Mouse (Mus musculus) heart, adult 2 months (tissue): ENCODE results near the gene Mrpl38.

Experiments
- CTCF ChIP-seq: fragments of 200-600 bp; IDR thresholded peaks from 2 replicates; pipeline ENCODE4 v1.8.1; 2022; ENCODE audit warnings: antibody characterized with exemption, mild to moderate bottlenecking, moderate library complexity
- EP300 ChIP-seq: fragments of 200-500 bp; IDR thresholded peaks from 2 replicates; pipeline ENCODE4 v1.6.1; 2011; ENCODE audit warnings: low read depth, low read length, control low read depth; ENCODE audit not compliant: insufficient read depth
- POLR2A ChIP-seq: fragments of 200-500 bp; IDR thresholded peaks from 2 replicates; pipeline ENCODE4 v1.6.1; 2011; ENCODE audit warnings: mild to moderate bottlenecking, low read depth, low read length, control low read depth; ENCODE audit not compliant: insufficient read depth

DNA sequence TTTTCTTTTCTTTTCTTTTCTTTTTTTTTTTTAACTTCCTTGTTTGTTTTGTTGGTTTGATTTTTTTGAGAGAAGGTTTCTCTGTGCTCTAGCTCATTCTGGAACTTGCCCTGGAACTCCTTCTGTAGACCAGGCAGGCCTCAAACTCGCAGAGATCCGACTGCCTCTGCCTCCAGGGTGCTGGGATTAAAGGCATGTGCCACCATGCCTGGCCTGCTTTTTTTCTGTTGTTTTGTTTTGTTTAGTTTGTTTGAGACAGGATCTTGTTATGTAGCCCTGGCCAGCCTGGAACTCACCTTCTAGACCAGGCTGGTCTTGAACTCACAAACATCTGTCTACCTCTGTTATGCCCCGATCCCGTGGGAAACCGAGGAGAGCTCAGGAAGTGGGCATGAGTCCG, 49.1 kb downstream of the Mrpl38 start:
- TF ChIP-seq CTCF (no peak), EP300 (no peak), POLR2A (no peak)
